Mouse (Mus musculus): ENCODE data around the gene Xdh. TPM values are rescaled to one million over a fixed set of nuclear protein-coding genes. Genes with fewer than 3 reads are reported as not detected.
"Not testable (repeated sequence)": the region's sequence is repeated elsewhere in the genome, so short reads cannot be mapped to it uniquely, and the experiment has no call there.

Gene Xdh
- polyA plus RNA-seq, 1 experiment: 67.5 TPM

- DNase-seq (ENCODE audit: low read depth): no peak
These were observed 68.7 kb downstream of the Xdh start for GRCm38 (mm10) chr17:73881295-73881694.

- no peak for DNase-seq (ENCODE audit: low read depth)
These were observed 69.7 kb downstream of the Xdh start for GRCm38 (mm10) chr17:73880286-73880685.

GRCm38 (mm10) chr17:73879262-73879916, 70.6 kb downstream of the Xdh start:
- DNase-seq (ENCODE audit: low read depth): no peak

GRCm38 (mm10) chr17:73875674-73876073, 74.3 kb downstream of the Xdh start:
- no peak for DNase-seq (ENCODE audit: low read depth)

GRCm38 (mm10) chr17:73875268-73875667, 74.7 kb downstream of the Xdh start:
- DNase-seq (ENCODE audit: low read depth): no peak

GRCm38 (mm10) chr17:73870956-73871605, 78.9 kb downstream of the Xdh start:
- no peak for DNase-seq (ENCODE audit: low read depth)

- DNase-seq (ENCODE audit: low read depth): no peak
These were observed 80.8 kb downstream of the Xdh start for GRCm38 (mm10) chr17:73869008-73869685.

GRCm38 (mm10) chr17:73853717-73854116, 96.3 kb downstream of the Xdh start:
- DNase-seq (ENCODE audit: low read depth): no peak

GRCm38 (mm10) chr17:73853041-73853440, 97.0 kb downstream of the Xdh start:
- DNase-seq (ENCODE audit: low read depth): no peak

GRCm38 (mm10) chr17:73847399-73847798, 102.6 kb downstream of the Xdh start:
- DNase-seq (ENCODE audit: low read depth): no peak

GRCm38 (mm10) chr17:73845632-73846031, 104.4 kb downstream of the Xdh start:
- no peak for DNase-seq (ENCODE audit: low read depth)

GRCm38 (mm10) chr17:73842963-73843362, 107.0 kb downstream of the Xdh start:
- no peak for DNase-seq (ENCODE audit: low read depth)

- DNase-seq (ENCODE audit: low read depth): not testable (repeated sequence)
These were observed 110.1 kb downstream of the Xdh start for GRCm38 (mm10) chr17:73839876-73840275.

GRCm38 (mm10) chr17:73839086-73839835, 110.7 kb downstream of the Xdh start:
- no peak for DNase-seq (ENCODE audit: low read depth)

- DNase-seq (ENCODE audit: low read depth): no peak
These were observed 112.8 kb downstream of the Xdh start for GRCm38 (mm10) chr17:73837244-73837643.

- no peak for DNase-seq (ENCODE audit: low read depth)
These were observed 113.4 kb downstream of the Xdh start for GRCm38 (mm10) chr17:73836601-73837000.

Other genes with a start within 250 kb of the Xdh start
- gene Galnt14, start 239.7 kb downstream of the Xdh start, polyA plus RNA-seq (2012; rRNA removed): 10.4 and 15.0 TPM in 2 replicates
- gene Ehd3, start 146.1 kb downstream of the Xdh start, polyA plus RNA-seq (2012; rRNA removed): 29.6 and 53.0 TPM in 2 replicates
- 76.4 and 170 TPM in 2 replicates for gene Srd5a2, start 97.7 kb upstream of the Xdh start, polyA plus RNA-seq (2012; rRNA removed)

Measured in gonadal fat pad, adult 2 months (tissue).